Mouse (Mus musculus) thymus, postnatal 14 days (tissue): Measurements from ENCODE around the gene Ehmt1.

Experiments
- DNase-seq: peaks from one replicate; pipeline ENCODE4 v3.0.0; 2021

The Ehmt1 gene

DNA sequence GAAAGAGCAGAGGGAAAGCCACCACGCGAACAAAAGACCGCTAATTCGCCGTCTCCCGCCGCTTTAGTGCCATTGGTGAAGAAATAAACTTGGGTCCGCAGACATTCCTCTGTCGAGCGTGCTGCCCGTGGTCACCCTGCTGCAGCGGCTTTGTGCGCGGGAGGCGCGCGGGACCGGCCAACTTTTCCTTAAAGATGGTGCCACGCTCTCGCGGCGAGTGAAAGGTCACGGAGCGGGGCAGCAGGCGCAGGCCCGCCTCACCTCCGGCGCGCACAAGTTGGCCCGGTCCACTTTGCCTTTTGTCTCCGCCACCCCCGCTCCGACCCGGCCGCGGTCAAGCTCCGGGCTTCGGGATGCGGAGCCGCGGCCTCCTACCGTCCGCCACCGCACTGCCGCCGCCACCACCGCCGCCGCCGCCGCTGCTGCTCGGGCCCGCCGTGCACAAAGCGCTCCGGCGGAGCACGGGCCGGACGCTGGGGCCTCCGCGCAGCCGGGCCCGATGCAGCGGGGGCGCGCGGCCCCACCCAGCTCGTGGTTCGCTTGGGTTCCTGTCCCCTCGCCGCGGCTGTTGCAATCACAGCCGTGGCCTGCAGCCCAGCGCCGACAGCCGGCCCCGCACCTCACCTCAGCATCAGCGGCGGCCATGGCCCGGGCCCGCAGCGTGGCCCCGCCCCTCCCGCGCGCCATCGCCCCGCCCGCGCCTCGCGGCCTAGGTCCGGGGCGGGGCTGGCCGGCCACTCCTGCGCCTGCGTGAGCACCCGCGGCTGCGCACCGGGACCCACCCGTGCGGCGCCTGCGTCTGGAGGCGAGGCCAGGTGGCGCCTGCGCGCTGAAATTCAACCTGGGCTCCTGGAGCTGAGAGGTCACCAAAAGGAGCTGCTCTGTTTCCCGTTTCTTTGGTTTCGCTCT lies at the start of gene Ehmt1:
Ehmt1 (minus strand) TSS at position 685 of the 909 bp plus-strand sequence.
- peak; percentile 96 for DNase-seq

DNA sequence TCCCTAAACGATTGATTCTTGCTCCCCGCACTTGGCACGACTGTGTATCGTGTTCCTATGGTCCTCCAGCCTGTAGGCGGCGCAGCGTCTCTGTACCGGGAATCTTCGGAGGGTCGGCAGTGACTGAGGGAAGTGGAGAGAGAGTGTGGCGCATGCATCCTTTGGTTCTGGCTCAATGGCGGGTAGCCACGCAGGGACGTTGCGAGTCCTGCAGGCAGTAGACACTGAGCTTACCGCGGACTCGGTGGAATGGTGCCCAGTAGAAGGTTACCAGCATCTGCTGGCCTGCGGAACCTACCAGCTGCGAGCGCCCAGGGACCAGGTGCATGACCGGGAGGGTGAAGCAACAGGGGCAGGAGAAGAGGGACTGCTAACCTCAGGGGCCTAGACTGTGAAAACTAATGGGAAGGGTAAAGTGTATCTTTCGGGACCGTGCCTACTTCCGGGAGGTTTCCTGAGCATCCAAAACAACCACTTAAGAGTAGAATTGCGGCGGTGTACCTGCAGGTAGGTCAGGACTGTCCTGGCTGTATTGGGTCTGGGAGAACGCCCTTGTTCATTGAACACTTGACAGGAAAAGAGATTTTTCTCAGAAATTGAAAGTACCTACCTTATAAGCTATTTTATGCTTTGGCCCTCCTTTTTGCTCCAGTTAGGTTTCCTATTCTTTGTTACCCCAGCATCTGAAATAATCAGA lies 43.0 kb upstream of the Ehmt1 start, which contains the start of gene Dph7:
Dph7 (plus strand) TSS at position 97 of the 697 bp plus-strand sequence.
- peak; percentile 89 for DNase-seq

DNA sequence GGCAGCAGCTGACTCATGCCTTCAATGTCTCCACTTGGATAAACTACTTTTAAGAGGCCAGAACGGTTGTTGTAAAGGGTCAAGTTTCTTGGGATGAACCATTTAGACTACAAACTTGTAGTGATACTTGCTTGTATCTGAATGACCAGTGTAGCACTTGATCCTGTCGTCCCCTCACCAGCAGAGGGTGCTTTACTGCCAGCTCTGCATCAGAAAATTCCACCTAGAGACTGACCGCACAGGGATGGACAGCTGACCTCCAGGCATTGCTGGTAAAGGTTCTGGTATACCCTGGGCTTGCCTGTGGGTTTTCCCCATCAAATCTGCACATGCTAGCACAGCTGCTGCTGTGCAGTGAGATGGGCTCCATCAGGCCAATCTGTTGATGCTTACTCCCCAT lies 41.5 kb upstream of the Ehmt1 start:
- no peak for DNase-seq

DNA sequence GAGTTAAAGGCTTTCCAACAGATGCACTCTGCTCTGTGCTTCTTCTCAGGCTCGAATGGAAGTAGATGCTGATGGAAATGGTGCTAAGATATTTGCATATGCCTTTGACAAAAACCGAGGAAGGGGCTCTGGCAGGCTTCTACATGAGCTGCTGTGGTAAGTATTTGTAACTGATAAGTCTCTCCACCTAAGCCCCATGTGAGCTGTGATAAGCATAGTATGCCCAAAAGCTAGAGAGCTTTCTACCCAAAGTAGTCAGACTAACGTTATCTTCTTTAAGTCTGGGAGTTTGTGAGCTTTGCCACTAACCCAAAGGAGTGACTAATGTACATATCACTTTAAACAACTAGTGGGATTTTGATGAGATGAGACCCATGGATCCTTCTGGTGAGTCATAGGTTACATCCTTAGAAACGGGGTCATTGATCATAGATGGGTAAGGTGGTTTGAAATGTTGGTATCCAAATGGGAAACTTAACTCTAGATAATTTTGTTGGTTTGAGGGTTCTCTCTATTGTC lies 33.2 kb upstream of the Ehmt1 start:
- no peak for DNase-seq

DNA sequence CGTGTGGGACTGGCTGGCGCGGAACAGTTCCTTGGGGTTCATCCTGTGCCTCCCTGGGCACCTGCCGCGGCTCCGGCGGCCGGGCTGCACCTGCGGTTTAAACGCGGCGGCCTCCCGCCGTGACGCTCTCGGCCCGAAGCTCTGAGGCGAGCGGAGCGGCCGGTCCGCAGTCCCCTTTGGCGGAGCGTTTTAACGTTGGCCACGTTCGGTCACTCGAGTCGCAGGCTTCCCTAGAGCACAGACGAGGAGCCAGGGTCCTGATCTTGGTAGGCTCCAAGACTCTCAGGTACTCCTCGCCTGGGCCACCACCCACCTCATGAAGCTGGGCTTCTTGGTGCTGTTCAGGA lies 30.7 kb upstream of the Ehmt1 start:
- DNase-seq: no peak

DNA sequence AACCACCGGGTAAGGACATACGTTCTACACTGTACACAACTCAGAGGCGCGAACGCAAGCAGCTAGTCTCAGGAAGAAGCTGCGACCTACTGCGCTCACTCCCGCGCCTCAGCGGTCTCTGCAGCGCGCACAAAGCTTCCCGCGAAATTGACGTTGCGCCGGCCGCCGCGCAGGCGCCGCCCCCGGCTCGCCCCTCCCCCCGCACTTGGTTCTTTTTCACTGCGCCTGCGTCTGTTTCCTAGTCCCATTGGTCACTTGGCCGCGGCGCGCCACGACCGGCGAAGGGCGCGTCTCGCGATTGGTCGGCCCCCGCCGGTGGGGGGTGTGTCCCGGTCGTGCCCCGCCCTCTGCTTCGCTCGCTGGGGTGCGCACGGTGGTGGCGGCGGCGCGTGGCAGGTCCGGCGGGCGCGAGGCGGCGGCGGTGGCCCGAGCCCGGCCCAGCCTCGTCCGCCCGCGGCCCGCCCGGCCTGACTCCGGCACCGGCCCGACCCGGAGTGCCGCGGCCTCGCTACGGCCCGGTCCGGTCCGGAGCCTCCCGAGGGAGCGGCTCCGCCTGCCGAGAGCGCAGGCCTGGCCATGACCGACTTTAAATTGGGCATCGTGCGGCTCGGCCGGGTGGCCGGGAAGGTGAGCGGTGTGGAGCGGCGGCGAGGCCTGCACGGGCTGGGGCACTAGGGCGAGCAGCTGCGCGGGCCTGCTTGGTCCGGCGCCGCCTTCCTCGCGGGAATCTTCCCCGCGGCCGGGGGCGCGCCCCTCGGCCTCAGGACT lies 30.2 kb upstream of the Ehmt1 start, which contains the start of gene Zmynd19:
Zmynd19 (plus strand) TSS at position 372 of the 768 bp plus-strand sequence.
- DNase-seq: peak; percentile 99

DNA sequence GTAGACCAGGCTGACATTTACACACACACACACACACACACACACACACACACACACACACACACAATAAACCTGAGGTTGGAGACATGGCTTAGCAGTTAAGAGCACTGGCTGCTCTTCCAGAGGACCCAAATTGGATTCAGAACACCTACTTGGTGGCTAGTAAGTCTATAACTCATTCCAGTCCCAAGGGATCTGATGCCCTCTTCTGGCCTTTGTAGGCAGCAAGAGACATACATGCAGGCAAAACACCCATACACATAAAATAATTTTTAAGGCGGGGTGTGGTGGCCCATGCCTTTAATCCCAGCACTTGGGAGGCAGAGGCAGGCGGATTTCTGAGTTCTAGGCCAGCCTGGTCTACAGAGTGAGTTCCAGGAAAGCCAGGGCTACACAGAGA lies 24.9 kb upstream of the Ehmt1 start:
- peak; percentile 40 for DNase-seq

DNA sequence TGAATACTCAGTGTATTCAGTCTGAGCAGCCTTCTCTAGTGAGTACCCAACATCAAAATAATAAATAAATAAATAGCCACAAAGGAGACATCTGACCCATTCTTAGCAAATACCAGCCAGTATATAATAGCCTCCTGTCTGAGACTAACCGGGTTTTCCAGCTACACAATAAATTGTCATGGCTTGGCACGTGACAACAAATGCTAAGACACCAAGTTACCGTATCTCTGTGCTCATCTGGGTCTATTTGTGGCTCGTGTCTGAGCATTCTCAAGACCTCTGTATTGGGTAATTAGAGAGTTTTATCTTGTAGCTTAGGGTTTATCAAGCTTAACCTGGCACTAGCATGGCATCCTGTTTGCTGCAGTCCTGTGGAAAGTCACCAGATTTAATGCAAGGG lies 22.7 kb upstream of the Ehmt1 start:
- DNase-seq: no peak

DNA sequence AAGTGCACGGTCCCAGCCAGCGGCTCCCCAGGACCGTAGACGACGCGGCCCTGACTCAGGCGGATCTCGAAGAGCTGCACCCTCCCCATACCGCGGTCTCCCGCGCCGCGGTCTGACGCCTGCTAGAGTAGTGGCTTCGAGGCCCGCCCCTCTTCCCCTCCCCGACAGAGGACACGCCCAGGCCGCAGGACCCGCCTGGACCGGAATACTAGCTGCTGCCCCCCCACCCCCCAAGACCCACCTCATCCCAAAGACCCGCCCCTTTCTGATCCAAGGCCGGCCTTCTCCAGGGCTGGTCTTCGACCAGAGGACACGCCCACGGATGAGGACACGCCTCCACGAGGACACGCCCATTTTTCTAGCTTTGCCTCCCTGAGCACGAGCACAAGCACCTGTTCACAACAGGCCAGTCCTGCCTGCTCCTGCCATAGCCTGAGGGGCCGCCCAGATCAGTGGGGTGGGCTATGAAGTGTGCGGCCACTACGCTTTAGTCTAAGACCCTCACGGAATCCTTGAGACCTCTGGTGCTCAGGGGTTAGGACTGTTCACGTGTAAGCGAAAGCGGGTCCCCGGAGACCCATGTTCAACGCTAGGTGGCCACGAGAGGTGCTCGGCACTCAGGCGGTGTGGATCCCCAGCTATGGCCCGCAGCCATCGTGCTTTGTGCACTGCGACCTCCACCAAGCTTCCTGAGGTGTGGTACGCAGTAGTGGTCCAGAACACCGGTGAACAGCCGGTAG lies 15.8 kb upstream of the Ehmt1 start, which contains the start of gene Arrdc1:
Arrdc1 (minus strand) TSS at position 196 of the 740 bp plus-strand sequence.
- peak; percentile 95 for DNase-seq

DNA sequence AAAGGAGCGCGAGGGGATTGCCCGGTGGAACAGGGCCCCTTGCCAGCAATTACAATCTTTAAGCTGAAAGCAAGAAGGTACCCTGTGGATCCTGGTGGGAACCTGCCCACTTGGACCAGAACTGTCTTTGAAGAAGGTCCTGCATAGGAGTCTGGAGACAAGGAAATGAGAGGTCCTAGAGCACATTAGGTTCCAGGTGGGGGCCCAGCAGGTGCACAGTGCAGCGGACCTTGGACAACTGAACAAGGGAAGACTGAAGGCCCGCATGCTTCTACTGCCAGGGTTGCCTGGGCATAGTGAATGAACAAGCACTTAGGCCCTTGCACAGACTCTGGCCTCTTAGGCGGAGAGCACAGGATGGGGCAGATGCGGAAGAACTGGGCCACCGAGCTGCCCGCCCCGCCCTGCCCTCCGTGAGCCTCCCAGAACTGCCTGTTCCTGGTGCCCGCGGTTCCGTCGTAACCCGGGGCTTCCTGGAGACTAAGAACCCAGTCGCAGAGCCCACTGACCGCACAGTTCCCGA lies 15.1 kb upstream of the Ehmt1 start:
- no peak for DNase-seq

DNA sequence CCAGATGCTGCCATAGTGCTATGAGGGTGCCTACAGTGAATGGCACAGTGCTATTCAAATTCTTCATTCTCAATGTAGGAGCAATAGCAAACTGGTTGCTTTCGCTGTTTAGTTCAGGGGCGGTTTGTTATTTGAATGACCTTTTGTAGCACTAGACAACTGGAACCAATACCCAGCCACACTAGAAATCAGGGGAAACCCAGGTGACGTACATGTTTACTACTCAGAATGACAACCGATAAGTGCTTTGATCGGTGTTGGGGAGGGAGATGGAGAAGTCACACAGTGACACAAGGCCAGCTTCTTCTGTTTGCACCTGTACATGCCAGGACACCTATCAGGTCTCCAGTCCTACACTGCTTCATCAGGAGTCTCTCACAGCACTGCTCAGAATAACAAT lies 10.2 kb upstream of the Ehmt1 start:
- no peak for DNase-seq

DNA sequence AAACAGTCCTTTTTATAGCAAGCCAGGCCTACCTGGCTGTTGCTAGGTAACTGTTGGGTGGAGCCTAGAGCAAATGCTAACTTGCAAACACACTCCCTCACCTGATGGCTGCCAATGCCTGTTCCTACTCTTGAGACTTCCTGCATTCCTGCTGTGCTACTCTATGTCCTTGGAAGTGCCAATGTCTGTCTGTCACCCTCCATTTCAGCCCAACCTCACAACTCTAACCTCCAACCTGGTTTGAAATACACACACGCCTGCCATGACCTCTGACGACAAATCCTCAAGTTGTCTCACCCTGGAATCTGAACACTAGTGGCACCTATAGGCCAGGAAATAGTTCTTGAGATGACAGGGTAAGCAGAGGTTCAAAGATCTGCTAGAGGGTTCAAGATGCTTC lies 9.7 kb upstream of the Ehmt1 start:
- no peak for DNase-seq

DNA sequence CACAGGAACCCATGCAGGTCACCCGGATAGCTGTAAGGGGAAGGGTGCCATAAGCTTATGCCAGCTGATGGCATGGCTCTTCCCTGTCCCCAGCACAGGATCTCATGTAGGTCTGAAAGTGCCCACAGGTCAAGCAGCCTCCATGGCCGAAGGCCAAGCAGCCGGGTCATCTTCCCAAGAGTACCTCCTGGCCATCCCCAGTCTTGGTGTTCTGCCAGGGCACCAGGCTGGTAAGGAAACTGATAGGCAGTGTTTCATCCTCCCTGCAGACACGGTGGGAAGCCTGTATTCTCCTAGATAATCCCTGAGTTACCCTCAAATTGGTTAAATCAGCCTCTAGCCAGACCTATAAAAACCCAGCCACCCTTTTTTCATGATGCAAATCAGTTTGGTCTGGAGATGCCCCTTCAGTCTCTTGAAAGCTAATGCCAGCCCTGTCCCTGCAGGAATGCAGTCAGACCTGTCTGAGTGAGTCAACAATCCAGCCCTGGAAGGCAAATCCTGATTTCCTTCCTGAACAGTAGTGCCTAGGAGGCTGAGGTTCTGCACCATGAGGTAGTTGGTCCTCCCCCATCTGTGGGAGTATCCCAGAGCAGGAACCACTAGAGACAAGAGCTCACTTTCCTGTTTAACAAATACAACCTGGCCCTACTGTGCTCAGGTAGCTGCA lies 8.5 kb upstream of the Ehmt1 start:
- DNase-seq: no peak

DNA sequence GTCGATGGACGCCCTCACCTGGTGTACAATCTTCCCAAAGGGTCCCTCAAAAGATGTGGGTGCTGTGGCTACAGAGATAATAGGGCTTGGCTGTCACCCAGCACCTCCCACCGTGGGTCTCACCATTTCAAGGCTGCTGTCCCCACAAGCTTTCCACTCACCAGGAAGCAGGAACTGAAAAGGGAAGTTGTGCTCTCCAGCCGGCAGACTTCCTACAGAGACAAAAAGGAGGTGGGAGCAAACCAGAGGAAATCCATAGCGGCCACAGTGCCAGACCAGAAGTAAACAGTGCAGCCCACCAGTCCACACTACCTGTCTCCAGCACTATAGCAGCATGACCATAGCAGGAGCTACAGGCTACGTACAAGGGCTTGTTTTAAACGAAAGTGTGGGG lies 7.5 kb upstream of the Ehmt1 start:
- DNase-seq: no peak

DNA sequence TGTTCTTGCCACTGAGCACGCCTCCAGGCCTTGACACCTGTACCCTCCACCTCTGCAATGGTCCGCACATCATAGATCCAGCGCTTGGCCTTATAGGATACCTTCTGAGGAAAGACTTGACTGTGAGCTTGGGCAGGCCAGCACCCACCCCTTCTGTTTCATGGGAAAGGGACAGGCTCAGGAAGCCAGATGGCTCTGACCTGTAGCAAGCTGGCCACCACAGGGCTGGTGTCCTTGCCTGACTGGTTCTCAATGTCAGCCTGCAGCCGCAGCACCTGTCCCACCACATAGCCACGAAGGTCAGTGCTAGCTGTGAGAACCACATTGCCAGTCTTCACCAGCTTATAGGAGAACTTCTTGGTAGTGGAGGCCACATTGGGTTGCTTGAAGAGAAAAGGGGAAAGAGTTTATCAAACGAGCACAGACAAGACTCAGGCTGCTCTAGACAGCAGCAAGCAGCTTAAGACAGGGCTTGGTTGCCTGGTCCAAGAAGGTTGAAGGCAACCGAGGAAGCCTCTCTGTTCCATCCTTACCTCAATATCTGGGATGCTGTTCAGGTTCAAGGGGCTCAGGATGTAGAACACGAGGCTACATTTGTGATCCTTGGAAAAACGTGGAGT lies 7.0 kb upstream of the Ehmt1 start:
- no peak for DNase-seq

DNA sequence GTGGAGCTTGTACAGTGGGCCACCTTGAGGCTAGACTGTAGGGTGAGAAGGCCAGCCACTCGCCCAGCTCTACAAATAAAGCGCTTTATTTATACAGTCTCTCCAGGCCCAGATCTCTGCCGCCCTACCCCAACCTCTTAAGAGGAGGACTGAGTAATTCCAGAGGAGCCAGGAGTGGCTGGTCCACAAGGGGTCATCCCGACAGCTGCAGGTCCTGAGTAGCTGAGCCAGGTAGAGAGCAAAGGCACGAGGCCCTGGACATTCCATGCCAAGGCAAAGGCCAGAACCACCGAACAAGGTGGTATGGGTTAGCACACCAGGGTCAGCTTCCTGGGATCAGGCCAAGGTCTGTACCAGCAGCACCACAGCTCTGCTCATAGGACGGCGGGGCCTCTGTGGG lies 5.9 kb upstream of the Ehmt1 start:
- no peak for DNase-seq

DNA sequence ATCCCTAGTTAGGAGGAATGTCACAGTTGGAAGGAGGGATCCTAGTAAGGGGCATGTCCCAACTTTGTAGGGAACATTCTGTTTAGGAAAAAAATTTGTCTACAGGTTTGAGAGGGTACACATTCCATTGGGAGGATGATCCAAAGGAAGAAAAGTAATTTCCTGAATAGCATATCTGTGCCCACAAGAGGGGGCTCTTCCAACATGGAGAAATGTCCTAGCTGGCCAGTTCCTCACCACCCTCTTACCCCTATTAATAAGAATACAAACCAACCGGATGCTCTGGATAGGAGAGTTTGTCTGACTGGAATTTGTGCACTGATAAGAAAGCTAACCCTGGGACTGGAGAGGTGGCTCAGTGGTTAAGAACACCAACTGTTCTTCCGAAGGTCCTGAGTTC lies 4.1 kb upstream of the Ehmt1 start:
- no peak for DNase-seq

DNA sequence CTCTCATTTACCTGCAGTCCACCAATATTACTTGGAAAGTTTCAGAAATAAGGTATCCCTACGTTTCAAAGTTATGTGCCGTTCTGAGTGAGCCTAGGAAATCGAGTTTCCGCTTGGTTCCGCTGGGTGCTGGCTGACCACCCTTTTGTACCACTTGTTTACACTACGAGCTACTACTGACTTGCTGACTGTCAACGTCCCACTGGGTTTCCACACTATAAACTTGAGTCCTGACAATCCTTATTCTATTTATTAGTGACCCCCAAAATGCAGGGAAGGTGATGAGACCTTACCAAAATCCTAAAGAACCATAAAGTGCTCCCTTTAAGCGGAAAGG lies 393 bp upstream of the Ehmt1 start:
- DNase-seq: no peak

DNA sequence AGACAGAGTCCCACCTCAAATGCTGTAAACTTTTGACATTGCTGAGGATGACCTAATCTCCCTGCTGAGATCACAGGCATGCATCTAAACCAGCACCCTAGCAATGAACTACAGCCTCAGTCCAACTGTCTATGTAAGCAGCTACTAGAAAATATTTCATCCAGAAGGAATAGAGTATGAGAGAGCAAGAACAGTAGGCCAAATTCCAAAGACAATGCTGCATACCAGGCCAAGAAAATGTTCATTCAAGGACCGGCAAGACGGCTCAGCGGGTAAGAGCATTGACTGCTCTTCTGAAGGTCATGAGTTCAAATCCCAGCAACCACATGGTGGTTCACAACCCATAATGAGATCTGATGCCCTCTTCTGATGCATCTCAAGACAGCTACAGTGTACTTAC lies 4.7 kb downstream of the Ehmt1 start:
- DNase-seq: no peak

DNA sequence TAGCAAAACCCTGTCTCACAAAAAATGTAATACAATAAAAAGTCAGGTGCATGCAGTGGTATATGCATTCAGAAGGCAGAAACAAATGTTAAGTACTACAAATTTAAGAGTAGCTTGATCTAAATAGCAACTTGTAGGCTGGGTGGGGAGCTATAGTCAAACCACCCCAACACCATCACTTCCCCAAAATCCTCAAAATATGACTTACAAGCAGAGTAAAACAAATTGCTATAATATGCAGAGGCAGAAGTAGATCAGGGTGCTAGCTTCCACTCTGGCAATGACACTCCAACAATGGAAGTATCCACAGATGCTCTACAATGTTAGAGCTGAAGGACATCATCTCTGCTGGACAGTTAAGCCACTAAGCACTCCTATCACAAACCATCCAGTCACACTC lies 6.8 kb downstream of the Ehmt1 start:
- DNase-seq: no peak

DNA sequence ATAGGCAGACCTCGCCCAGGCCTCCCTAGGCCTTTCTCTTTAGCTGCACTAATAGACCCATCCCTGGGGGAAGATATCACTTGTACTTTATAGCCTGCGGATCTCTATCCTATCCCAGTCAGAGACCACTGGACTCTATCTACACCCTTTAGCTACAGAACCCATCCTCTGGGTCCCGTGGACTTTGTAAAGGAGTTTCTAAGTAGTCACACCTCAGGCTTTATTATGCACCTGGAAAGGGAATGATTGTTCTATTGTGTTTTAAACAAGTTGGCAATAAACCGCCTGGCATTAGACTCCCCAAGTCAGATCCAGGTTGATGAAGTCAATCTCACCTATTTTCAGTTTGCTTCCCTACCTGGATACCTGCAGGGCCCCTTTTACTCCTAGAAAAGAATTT lies 7.2 kb downstream of the Ehmt1 start:
- no peak for DNase-seq
